Comparison of ENCODE assay signal across 12 mouse cellular contexts in genomic region chr14:27173178-27173803, GRCm38 (mm10). TPM values are rescaled to one million over a fixed set of nuclear protein-coding genes. Genes with fewer than 3 reads are reported as not detected.
DNase-seq lines count a peak whose midpoint lies in the region; ATAC-seq and TF ChIP-seq lines count a peak whose summit lies in the region.
"Had no signal": no experiment of that assay in that cellular context is flagged by ENCODE, and none has a peak within 500 bp of the region (broad histone marks: within the 10 kb centered on the region; RNA-seq: fewer than 3 reads in every experiment).

No protein-coding gene starts in this region.

- no peak overlapping the region for H3ac ChIP-seq in myocyte (ENCODE audit: control insufficient read depth, insufficient read length)

- H3K4me3 ChIP-seq in kidney, embryonic 14.5 days (ENCODE audit: low read length), result no peak overlapping the region
- no peak overlapping the region for H3K4me3 ChIP-seq in embryonic facial prominence, embryonic 15.5 days (replicated peaks)
- H3K4me3 ChIP-seq in myocyte, result no peak overlapping the region
- H3K4me3 ChIP-seq: hindbrain, embryonic 15.5 days; midbrain, embryonic 13.5 days had no signal

- no peaks in the 10 kb centered on the region for H3K36me3 ChIP-seq in kidney, embryonic 14.5 days (ENCODE audit: control insufficient read depth, insufficient read depth, low read length)
- no peaks in the 10 kb centered on the region for H3K36me3 ChIP-seq in embryonic facial prominence, embryonic 15.5 days
- H3K36me3 ChIP-seq in myocyte (ENCODE audit: control insufficient read depth, insufficient read depth), result no peaks in the 10 kb centered on the region
- H3K36me3 ChIP-seq: hindbrain, embryonic 15.5 days; midbrain, embryonic 13.5 days had no signal

- WGBS in kidney, embryonic 14.5 days, result 77% methylated on average over 10 of the region's 10 CpGs
- WGBS in embryonic facial prominence, embryonic 15.5 days, result 59% methylated on average over 10 of the region's 10 CpGs

- TF ChIP-seq POLR2A in myocyte (IDR thresholded peaks at IDR 0.05; ENCODE audit: insufficient read length, low read depth), result no peak

- H3K9me3 ChIP-seq in kidney, embryonic 14.5 days (ENCODE audit: control insufficient read depth, low read length), result no peaks in the 10 kb centered on the region; the same call in 1 of the 2 replicates
- no peaks in the 10 kb centered on the region for H3K9me3 ChIP-seq in embryonic facial prominence, embryonic 15.5 days (replicated peaks)
- H3K9me3 ChIP-seq: hindbrain, embryonic 15.5 days; midbrain, embryonic 13.5 days had no signal

- no peak for ATAC-seq in kidney, embryonic 14.5 days (ENCODE audit: low FRiP score, low TSS enrichment)
- no peak for ATAC-seq in embryonic facial prominence, embryonic 15.5 days (ENCODE audit: insufficient number of reproducible peaks, low FRiP score, low TSS enrichment, low read depth)
- ATAC-seq: forebrain, embryonic 16.5 days; midbrain, embryonic 13.5 days had no signal

- no peak overlapping the region for H3K9ac ChIP-seq in kidney, embryonic 14.5 days (ENCODE audit: low read depth, low read length)
- no peak overlapping the region for H3K9ac ChIP-seq in embryonic facial prominence, embryonic 15.5 days
- H3K9ac ChIP-seq: hindbrain, embryonic 15.5 days; midbrain, embryonic 13.5 days had no signal

- no peaks in the 10 kb centered on the region; the same call in 1 of the 2 replicates for H3K4me1 ChIP-seq in kidney, embryonic 14.5 days (ENCODE audit: control insufficient read depth, insufficient read depth, low read length)
- peaks cover 51% of the 10 kb centered on the region for H3K4me1 ChIP-seq in embryonic facial prominence, embryonic 15.5 days
- H3K4me1 ChIP-seq: midbrain, embryonic 13.5 days had no signal

- no peak overlapping the region for H3K4me2 ChIP-seq in kidney, embryonic 14.5 days (replicated peaks; ENCODE audit: low read depth, low read length)
- H3K4me2 ChIP-seq in embryonic facial prominence, embryonic 15.5 days (replicated peaks), result no peak overlapping the region
- H3K4me2 ChIP-seq in myocyte (ENCODE audit: low read depth), result peak overlapping the region; percentile 79
- H3K4me2 ChIP-seq: hindbrain, embryonic 15.5 days; midbrain, embryonic 13.5 days had no signal

- peak; percentile 53 for DNase-seq in kidney, adult 11 months
- peak; percentile 50 to 66 for DNase-seq in kidney, adult 8-10 months
- no peak for DNase-seq in layer of hippocampus, adult 9-10 months (ENCODE audit: low spot score)
- no peak for DNase-seq in left cerebral cortex, adult 18-20 months (ENCODE audit: low spot score in 2 of 2)
- no peak for DNase-seq in right cerebral cortex, postnatal 4 days
- DNase-seq: left cerebral cortex, postnatal 4 days had no signal

- no peak overlapping the region for H3K27ac ChIP-seq in kidney, embryonic 14.5 days (ENCODE audit: low read depth, low read length)
- peak overlapping the region; percentile 73 for H3K27ac ChIP-seq in embryonic facial prominence, embryonic 15.5 days (replicated peaks)
- H3K27ac ChIP-seq: hindbrain, embryonic 15.5 days; midbrain, embryonic 13.5 days had no signal

- H3K27me3 ChIP-seq in kidney, embryonic 14.5 days (ENCODE audit: control insufficient read depth, insufficient read depth, low read length), result no peaks in the 10 kb centered on the region
- no peaks in the 10 kb centered on the region for H3K27me3 ChIP-seq in embryonic facial prominence, embryonic 15.5 days
- H3K27me3 ChIP-seq in myocyte (ENCODE audit: control insufficient read depth, insufficient read depth, insufficient read length), result no peaks in the 10 kb centered on the region
- H3K27me3 ChIP-seq: hindbrain, embryonic 15.5 days; midbrain, embryonic 13.5 days had no signal

- H3K79me2 ChIP-seq in myocyte (ENCODE audit: control insufficient read depth, insufficient read depth), result no peaks in the 10 kb centered on the region

TF ChIP-seq in myocyte, 11 proteins besides CTCF, POLR2A, EP300 and RAD21:
- TF ChIP-seq MYOG (IDR thresholded peaks at IDR 0.05; ENCODE audit: control insufficient read depth in 1 of 3, insufficient read depth in 1 of 3, insufficient read length in 2 of 3, low read depth in 2 of 3) (peak; percentile 16 to 77 (median 34)), MYOD1 (IDR thresholded peaks at IDR 0.05; ENCODE audit: control insufficient read depth in 1 of 3, insufficient read length in 2 of 3, low read depth in 2 of 3) (peak in 2 of 3 experiments; percentile 65 to 72), POLR2AphosphoS2 (IDR thresholded peaks at IDR 0.05; ENCODE audit: insufficient read length, low read depth) (no peak), E2F4 (IDR thresholded peaks at IDR 0.05; ENCODE audit: insufficient read depth) (no peak)
TF ChIP-seq in myocyte: peak in this region for 2.

RNA-seq across cellular contexts. Expression of gene Arhgef3, which starts 58.6 kb away (rescaled TPM):
- 7.7 and 15.0 TPM in 2 replicates for polyA plus RNA-seq in kidney, embryonic 14.5 days (2014; fragmentation: Nextera tagmentation; extraction: Ambion mirVana)
- 16.2 and 17.1 TPM in 2 replicates for polyA plus RNA-seq in embryonic facial prominence, embryonic 15.5 days (2015; fragmentation: Nextera tagmentation; extraction: Ambion mirVana)
- polyA plus RNA-seq in myocyte (2012; fragmentation: generic; extraction: Trizol), result 6.6 TPM
- total RNA-seq in left cerebral cortex, adult 18-20 months (2021), result 10 to 100 TPM; 67.4 to 85.3 TPM

Comparison
In these comparisons a context has a peak if more than half of its experiments do, and no peak if none do; other contexts are left out.
1. DNase-seq: peak in kidney, adult 11 months (single experiment) and kidney, adult 8-10 months (2 of 2); none in layer of hippocampus, adult 9-10 months (single experiment), left cerebral cortex, adult 18-20 months (0 of 2) and right cerebral cortex, postnatal 4 days (single experiment).